Mouse (Mus musculus): ENCODE data around the gene 4930486L24Rik. TPM values are rescaled to one million over a fixed set of nuclear protein-coding genes. Genes with fewer than 3 reads are reported as not detected.
"Not testable (repeated sequence)": the region's sequence is repeated elsewhere in the genome, so short reads cannot be mapped to it uniquely, and the experiment has no call there.

Gene 4930486L24Rik
- total RNA-seq (2021): under 1 TPM; 0.30 to 0.36 TPM
- long read RNA-seq: 0 reads

DNA sequence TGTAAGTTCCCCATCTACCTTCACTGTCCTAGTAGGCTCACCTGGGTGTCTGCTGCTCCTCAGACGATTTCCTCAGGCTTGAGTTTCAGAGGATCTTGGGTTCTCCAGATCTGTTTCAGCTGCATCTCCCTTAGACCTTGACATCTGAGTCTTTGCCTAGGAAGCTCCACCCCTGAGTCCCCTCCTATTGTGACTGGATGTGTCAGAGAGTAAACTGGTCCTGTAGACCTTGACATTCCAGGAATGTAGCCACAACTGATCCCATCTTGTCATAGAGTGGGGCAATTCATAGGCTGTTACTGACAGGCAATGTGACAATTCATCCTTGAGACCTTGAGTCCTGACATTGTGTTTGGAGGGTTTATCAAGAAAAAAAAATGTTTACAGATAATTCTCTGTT lies at the start of gene 4930486L24Rik:
Gene 4930486L24Rik (minus strand): TSS at position 195 of the 400 bp plus-strand sequence.
- DNase-seq (ENCODE audit: low spot score in 2 of 2): no peak

DNA sequence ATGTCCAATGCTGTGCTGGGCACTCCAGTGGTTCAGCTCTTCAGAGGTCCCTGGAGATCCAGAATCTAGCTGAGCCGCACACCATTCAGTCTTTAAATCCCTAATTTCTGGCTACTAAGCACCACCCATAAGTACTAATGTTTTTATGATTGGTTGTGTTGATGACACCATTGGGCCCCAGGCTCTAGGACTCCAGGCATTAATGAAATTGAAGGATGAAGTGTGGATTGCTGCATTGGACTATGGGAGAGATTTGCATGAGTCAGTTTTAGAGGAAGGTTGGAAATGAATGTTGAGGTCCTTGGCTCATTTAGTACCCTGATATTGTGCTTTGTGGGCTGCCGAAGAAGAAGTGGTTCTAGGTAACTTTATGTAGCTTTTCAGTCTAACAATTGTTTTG lies 40.5 kb upstream of the 4930486L24Rik start, which contains the start of gene Tpbpb:
Gene Tpbpb (minus strand): TSS at position 101 of the 400 bp plus-strand sequence.
- not testable (repeated sequence) for DNase-seq (ENCODE audit: low spot score in 2 of 2)

DNA sequence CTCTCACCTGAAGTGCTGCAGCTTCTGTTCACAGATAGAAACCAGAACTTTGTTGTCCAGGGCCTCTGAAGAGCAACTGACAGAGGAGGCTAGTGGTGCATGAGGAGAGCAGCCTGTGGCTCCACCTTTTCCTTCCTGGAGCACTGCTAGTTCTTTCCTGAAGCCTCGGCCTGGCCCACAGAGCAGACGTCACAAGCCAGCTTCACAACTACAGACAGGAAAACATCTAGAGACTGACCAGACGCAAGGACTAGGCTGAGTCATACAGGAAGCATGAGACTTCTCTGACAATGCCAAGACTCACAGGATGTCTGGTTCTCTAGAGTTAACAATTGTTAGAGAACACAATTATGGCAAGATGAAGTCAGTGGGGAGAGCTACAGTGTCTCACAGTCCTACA lies 33.1 kb upstream of the 4930486L24Rik start, which contains the start of gene Ctla2b:
Gene Ctla2b (minus strand): TSS at position 120 of the 400 bp plus-strand sequence.
- DNase-seq (ENCODE audit: low spot score in 2 of 2): peak in 1 of 2 experiments; percentile 0

DNA sequence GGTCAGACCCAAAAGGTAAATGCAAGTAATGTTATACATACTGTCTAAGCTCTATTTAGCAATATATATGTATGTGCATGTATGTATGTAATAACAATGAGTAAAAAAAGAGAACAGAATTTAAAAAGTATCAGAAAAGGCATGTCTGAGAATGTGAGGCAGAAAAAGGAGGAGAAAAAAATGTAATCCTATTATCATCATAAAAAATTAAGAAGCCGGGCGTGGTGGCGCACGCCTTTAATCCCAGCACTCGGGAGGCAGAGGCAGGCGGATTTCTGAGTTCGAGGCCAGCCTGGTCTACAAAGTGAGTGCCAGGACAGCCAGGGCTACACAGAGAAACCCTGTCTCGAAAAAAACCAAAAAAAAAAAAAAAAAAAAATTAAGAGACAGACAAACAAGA lies 32.5 kb upstream of the 4930486L24Rik start, which contains the start of gene Gm49392:
Gene Gm49392 (minus strand): TSS at position 101 of the 400 bp plus-strand sequence.
- not testable (repeated sequence) for DNase-seq (ENCODE audit: low spot score in 2 of 2)

DNA sequence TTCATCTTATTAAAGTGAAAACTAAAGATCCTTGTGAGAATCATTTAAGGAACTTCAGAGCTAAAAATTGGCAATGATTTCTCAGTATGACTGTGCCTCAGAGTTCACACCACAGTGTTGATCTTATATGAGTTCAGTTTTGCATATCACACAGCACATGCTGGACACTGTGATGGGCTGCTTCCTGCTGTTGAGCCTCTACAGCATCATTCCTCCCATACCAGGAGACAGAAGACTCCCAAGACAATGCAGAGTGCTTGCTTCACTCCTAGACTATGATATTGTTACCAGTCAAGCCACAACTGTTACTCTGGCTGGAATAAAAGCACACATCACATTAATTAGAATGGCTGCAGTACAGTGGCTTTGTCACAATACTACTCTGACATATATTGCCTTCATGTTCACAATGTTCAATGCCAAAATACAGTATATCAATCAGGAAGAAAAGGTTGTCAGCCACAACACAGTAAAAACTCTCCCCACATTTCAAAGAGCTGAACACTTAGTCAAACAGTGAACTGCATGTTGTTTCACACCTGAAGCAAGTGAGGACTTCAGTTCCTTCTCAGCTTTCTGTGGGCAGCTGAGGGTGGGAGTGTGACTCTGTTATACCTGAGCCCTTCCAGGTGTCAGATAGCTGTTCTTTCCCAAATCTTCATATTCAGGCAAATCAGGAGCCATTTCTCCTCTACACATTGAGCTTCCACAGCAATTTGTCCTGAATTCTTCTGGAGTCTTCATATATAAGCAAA lies 31.3 kb upstream of the 4930486L24Rik start:
- no peak for DNase-seq (ENCODE audit: low spot score in 2 of 2)

DNA sequence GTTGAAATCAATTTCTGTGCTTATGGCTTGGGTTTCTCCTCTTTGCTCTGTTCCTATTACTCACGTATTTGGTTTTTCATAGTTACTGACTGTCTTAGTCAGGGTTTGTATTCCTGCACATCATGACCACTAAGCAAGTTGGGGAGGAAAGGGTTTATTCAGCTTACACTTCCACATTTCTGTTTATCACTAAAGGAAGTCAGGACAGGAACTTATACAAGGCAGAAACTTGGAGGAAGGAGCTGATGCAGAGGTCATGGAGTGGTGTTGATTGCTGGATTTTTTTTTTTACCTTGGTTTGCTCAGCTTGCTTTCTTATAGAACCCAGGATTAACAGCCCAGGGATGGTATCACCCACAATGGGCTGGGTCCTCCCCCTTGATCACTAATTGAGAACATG lies 28.0 kb upstream of the 4930486L24Rik start:
- DNase-seq (ENCODE audit: low spot score in 2 of 2): no peak

DNA sequence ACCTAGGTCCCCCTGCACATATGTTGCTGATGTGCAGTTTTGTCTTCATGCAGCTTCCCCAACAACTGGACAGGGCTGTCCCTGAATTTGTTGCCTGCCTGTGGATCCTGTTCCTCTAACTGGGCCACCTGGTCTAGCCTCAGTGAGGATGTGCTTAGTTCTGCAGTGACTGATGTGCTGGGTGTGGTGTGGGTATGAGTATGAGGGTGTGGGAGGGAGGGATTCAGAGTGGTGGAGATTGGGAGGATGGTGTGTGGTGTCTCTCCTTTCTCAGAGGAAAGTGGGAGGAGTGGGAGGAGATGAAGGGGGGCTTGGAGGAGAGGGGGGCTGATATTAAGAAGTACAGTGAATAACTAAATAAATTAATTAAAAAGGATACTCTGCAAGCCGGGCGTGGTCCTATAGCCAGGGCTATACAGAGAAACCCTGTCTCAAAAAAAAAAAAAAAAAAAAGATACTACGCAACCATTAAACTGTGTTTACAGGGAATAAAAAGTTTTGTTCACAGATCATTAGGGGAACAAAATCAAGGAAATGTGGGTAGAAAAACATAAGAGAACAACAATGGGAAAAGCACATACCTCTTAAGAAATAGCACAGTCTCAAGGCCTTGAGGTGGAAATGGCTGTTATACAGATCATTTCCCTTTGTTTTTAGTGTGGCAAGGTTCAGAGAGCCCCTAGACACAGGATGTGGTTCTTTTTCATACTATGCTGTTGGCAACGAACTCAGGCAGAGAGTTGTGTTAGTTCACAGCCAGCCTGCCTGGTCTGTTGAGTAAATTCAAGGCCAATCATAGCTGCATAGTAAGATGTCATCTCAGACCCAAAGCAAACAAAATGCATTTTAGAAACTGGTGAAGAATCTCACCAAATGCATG lies 15.8 kb downstream of the 4930486L24Rik start:
- DNase-seq (ENCODE audit: low spot score in 2 of 2): no peak

DNA sequence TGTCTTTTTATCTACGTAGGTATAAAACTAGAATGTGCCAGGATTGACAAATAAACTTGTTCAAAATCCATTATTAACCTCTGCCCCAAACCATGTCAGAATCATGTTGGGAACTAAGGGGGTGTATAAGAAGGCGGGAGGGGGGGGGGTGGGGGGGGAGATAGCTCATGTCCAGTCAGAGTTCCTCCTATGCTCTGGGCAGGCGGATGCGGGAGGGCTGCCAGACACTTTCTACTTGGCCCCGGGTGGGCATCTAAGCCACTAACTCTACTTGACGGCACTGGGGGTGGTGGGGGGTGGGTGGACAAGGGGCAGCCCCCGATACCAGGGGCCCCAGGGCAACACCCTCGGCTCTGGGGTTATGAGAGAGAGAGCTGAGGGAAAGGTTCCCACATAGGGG lies 21.1 kb downstream of the 4930486L24Rik start:
- no peak for DNase-seq (ENCODE audit: low spot score in 2 of 2)

DNA sequence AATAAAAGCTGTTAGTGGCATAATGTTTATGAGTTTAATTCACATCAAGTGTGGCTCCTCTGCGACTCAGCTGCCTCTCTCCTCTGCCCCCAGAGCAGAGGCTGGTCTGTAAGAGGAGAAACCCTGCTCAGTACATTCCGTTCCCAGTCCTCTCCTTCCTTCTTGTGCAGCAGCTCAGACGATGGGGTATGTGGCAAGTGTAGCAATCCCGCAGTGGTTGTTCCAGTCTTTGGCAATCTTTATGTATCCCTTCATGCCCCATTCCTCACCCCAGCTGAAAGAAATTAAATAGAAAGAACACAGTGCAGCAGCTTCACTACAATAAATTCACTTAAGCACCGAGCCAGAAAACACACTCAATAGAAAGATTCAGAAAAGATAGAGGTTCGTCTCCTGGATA lies 21.6 kb downstream of the 4930486L24Rik start:
- DNase-seq (ENCODE audit: low spot score in 2 of 2): no peak

DNA sequence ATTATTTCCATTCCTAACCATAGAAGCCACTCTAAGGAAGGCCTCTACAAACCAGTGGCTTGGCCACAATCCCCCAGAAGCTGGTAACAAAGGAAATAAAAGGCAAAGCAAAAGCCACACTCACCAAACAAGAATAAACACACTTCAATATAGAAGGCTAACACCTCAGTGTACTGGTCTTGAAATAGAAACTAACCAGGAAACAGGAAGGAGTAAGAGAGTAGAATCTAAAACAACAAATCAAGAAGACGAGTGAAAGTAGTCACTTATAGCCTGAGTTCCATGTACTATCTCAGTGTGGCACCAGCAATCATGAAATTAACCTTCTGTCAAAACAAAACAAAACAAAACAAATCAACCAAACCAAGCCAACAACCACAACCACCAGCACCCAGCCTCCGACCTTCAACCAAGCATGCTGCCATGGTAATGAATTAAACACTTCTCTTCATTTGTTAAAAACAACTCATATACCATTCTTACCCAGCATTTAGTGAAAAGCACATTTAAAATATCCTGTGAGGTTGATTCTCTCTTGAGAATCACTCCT lies 24.8 kb downstream of the 4930486L24Rik start:
- no peak for DNase-seq (ENCODE audit: low spot score in 2 of 2)

DNA sequence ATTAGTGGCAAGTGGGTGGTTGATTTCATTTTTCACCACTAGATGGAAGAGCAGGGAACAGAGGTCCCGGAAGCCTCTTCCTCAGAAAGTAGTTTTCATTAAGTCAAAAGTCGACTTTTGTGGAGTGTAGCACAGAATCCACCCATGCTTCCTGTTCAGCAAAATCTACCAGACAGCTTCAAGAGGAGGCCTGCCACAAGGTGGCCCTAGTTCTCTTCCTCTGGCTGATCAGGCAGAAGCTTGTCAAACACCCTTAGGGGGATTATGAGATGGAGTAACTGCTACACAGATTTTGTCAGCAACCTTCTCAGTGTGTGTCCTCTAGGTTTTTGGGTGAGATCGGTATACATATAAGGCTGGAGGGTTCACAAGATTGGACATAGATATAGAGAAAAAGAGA lies 38.2 kb downstream of the 4930486L24Rik start:
- no peak for DNase-seq (ENCODE audit: low spot score in 2 of 2)

DNA sequence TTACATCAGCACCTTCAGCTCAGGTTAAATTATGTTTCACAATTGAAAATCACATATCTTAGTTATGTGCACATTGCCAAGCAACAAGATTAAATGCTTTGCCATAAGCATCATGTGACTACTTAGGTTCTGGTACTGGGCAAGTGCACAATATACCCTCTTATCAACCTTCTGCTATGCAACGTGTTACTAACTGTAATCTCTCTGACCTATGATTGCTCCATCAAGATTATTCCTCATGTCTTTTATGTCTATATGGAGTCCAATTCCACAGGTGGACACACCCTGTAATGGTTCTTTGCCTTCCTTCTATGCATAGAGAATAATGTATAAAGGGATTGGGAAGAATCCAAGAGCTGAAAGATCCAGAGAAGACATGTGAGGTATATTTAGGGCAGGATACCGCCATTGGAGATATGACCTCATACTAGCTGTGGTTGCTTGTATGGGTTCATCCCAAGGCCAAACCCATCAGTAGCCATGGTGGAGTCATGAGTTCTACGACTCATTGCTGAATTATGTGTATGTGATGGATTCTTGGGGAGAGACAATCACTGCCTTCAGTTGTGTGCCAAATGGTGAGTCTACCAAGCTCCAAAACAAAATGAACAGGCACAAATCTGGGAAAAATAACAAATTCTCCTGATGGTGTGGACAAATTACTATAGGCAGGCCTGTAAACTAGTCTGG lies 43.6 kb downstream of the 4930486L24Rik start:
- DNase-seq (ENCODE audit: low spot score in 2 of 2): no peak

DNA sequence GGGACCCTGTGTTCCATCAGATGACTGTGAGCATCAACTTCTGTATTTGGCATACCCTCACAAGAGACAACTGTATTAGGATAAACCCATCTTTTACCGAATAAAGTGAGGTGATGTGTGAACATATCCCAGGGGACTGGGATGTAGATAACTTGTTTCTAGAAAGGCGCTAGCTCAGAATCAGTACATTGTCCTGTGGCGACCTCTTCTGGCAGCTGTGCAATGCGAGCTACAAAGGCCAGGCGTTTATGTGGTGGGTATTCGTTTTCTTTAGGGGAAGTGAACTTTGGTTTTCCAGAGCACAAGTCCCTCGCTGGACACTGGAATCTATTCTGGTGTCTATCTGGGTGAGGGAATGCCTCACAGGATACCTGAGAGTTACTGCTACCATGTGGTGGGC lies 44.8 kb downstream of the 4930486L24Rik start:
- peak in 1 of 2 experiments; percentile 30 for DNase-seq (ENCODE audit: low spot score in 2 of 2)

DNA sequence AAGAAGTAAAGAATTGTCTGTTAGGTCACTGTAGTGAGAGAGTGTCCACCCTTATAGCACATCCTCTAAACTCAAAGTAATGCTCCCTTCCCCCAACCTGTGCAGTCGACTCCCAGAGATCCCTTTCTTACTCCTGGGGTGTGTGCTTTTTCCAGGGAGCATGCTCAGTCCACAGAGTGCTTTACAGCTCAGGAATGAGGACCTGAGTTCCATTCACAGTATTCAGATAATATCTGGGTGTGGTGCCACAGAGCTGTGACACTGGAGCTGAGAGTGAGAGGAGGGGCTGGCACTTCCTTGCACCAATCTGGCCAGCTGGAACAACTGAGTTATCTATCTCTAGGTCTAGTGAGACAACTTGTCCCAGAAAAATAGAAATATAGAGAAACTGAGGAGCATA lies 50.6 kb downstream of the 4930486L24Rik start:
- no peak for DNase-seq (ENCODE audit: low spot score in 2 of 2)

DNA sequence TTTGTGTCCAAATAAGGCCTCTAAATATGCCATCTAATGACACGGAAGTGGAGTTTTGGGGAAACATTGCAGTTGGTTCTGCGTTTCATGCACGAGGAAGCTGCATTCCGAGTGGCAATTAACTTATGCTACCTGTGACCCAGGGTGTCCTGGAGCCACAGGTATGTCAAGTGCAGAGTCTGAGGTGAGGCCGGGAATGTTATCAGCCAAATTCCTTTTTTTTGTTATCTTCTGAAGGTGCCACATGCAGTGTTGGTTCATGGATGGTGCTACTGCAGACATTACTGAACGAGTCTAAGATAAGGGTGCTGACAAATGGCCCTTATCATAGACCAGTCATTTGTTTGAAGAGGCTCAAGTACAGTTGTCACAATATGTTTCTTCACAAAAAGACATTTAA lies 51.5 kb downstream of the 4930486L24Rik start:
- DNase-seq (ENCODE audit: low spot score in 2 of 2): no peak

DNA sequence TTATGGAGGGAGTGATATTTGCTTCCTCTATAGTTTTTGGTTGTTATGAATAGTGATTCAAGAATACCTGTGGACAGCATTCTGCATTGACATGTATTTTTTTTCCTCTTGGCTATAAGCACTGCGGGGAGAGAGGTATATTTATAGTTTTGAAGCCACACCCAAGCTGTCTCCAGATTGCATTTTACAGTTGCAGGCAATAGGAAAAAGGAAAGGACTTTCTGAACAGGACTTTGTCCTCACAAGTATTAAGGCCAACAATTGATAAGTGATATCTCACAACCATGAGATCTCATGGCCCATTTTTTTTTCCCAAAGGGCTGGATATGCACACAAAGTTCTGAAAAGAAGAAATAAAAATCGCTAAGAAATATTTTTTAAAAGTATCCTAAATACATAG lies 54.6 kb downstream of the 4930486L24Rik start:
- DNase-seq (ENCODE audit: low spot score in 2 of 2): no peak

DNA sequence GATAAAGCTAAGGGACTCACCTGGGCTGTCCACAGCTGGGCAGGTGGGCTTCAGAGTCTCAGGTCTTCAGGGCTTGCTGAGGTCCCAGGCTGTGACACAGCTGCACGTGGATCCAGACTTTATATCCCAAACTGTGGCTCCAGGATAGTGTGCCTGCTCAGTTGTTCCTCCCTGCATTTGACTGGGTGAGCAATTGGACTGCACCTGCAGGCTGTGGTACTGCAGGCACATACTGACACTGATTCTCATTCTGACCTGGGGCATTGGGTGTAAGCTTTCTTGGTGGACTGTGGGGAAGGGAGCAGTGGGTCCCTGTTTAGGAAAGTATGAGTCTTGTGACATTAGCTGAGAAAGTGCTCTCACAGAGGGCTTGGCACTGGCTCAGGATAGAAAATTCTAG lies 61.5 kb downstream of the 4930486L24Rik start, which contains the start of gene Ctsll3:
Gene Ctsll3 (minus strand): TSS at position 101 of the 400 bp plus-strand sequence.
- no peak for DNase-seq (ENCODE audit: low spot score in 2 of 2)

All from layer of hippocampus, adult 18-20 months (tissue).